Mouse (Mus musculus) B cell, adult 2 months (primary cell): Measurements from ENCODE around the gene Gm10197.

ENCODE experiments used
- DNase-seq, 2 experiments: peaks; one replicate each; pipeline ENCODE4 v3.0.0; 2022

The Gm10197 gene

DNA sequence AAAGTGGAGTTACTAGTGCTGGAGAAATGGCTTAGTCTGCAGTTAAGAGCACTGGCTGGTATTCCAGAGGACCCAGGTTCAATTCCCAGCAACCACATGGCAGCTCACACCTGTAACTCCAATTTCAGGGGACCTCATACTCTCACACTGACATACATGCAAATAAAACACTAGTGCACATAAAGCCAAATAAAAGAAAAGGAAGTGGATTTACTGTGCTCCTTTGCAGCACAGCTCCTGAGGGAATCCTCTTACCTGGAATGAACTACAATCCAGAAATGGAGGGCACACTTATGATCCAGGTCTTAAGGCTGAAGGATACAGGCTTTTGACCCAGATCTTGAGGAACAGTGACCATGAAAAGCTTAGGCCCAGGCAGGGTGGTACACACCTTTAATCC is 22.1 kb upstream of the Gm10197 start:
- DNase-seq = no peak

DNA sequence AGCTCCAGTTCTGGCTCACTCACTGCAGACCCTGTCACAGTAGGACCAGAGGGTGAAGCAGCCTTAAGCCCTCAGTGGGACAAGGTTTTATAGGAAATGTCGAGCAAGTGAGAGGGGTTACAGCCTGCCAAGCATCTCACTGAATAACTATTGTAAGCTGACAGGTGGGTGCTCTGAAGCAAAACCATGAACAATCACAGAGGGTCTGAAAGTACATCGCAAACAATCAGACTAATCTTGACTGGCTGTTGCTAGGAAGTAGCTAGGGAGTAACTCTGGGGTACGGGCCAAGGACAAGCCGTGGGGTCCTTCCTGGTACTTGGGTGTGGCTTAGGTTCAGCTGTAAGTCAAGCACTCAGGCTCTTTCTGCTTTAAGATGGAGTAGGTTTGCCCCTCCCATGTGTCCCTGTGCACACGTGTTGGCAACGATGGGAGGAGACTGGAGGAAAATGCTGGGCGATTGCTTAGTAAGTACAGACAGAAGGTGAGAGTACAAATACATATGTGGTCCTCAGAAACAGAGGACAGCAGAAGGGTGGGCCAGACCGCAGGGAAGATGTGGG is 21.3 kb upstream of the Gm10197 start:
- DNase-seq = no peak

DNA sequence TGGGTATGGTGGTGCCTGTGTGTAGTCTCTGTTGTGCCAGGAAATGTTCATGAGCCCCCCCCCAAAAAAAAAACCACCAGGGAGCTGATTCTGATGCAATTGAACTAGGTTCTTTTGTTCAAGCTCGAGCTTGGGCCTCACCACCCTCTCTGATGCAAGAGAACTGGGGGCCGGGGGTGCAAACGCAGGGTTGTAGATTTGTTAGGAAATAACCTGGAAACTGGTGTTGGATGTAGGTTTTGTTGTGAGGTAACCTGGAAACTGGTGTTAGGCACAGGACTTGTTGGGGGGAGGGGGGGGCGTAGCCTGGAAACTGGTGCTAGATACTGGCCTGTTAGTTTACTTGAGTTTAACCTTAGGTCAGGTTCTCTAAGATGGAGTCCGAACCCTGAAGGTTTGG is 20.2 kb upstream of the Gm10197 start:
- DNase-seq = no peak

DNA sequence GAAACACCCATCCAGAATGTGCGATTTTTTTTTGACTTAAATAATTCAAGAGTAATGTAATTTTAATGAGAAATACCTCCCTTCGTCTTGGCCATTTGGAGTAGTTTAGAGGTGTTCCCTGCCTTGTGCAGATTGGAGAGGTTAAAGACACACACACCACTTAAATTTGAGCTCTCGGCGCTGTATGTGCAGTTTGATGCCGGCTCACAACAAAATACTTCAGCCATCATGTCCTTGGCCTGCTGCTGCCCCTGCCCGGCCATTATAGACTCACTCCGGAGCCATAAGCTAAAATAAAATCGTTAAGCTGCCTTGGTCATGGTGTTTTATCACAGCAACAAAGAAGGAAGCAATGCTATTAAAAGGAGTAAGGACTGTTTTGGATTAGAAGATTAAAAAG is 19.8 kb upstream of the Gm10197 start:
- DNase-seq = no peak

GRCm38 (mm10) chr19:53390495-53391007 is 19.0 kb upstream of the Gm10197 start, which contains the start of gene Smndc1:
Smndc1 (minus strand) TSS chr19:53390578.
- DNase-seq = peak; percentile 98 to 99

DNA sequence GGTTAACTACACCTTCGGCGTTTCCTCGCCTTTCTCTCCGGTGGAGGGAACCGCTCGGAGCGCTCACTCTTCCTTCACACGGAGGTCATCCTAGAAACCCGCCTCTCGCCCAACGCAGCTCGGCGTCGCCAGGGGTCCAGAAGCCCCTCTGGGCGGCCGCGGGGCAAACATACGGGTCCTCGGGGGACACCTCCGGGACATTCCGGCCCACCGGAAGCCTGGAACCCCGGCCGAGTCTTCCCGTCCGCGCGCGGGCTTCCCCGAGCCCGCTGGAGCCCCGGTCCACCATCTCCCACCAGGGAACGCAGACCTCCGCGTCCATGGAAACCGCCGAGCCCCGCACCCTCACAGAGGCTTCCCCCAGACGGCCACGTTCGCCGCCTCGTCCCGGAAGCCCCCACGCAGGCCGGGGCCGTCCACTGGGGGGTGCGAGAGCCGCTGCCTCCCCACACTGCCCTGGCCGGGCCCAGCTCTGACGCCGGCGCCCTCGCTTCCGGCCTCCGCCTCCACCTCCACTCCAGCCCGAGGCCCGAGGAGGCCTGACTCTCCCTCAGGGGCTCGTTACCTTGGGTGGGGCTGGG is 18.4 kb upstream of the Gm10197 start:
- peak; percentile 77 to 82 for DNase-seq

- DNase-seq = no peak
Observed at GRCm38 (mm10) chr19:53389417-53389816, 17.9 kb upstream of the Gm10197 start.

GRCm38 (mm10) chr19:53383336-53383735 is 11.8 kb upstream of the Gm10197 start:
- DNase-seq = no peak

GRCm38 (mm10) chr19:53378421-53378820 is 6.9 kb upstream of the Gm10197 start:
- no peak for DNase-seq

DNA sequence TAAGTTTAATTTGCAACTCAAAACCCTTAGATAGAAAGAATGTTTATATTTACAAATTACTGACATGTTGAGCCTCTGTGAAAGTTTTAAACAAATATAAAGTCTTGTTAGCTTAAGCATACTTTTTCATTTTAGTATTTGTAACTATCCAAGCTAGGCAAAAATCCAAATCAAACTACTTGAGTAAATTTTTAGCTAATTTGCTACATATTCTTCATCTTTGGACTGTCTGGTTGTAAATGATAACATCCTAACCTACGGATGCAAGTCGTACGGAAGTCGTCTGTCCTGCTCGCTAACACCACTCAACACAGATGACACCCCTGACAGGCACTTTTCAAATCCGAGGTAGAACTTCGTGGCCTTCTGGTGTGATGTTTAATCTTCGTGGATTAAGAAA is 6.1 kb upstream of the Gm10197 start:
- no peak for DNase-seq

GRCm38 (mm10) chr19:53375816-53376215 is 4.2 kb upstream of the Gm10197 start:
- no peak for DNase-seq

DNA sequence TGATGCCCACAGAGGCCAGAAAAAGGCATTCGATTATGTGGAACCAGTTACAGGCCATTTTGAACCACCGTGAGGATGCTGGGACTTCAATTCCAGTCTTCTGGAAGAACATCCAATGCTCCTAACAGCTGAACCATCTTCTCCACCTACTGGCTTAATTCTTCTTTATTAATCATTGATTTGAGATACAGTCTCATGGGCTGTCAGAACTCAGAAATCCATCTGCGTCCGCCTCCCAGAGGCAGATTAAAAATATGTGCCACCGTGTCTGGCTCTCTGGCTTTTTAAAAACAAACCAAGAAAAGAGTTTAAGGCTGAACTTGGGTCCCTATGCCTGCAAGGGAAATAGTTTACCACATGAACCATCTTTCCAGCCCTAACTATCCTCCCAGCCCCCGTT is 3.7 kb upstream of the Gm10197 start:
- DNase-seq = no peak

DNA sequence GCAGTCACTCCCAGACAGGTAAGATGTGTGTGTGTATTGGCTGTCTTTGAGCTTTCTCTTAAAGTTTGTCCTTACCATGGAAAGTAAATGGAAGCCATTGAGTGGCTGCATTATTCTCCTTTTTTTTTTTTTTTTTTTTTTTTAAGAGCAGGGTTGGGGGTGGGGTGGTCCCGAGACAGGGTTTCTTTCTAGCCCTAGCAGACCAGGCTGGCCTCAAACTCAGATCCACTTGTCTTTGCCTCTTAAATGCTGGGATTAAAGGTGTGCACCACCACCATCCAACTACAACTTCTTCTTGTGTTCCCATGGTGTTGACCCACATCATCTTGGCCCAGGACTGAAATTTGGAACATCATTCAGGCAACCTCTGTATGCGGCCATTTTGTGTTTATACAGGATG is 2.0 kb upstream of the Gm10197 start:
- DNase-seq = no peak

DNA sequence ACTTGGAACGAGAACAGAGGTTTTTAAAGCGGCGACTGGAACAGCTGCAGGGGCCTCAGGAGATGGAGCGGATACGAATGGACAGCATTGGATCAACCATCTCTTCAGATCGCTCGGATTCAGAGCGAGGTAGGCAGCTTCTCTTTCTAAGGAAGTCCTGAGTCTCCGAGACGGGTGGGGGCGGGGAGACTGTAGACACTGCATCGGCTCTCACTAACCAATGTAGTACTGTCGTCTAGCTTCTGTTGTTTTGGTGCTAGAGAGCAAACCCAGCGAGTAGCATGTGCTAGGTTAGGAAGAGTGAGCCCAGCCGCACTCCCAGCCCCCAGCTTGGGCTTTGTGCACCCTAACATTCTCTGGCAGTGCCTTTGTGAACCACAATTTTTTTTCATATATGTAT is 1.3 kb downstream of the Gm10197 start:
- no peak for DNase-seq

DNA sequence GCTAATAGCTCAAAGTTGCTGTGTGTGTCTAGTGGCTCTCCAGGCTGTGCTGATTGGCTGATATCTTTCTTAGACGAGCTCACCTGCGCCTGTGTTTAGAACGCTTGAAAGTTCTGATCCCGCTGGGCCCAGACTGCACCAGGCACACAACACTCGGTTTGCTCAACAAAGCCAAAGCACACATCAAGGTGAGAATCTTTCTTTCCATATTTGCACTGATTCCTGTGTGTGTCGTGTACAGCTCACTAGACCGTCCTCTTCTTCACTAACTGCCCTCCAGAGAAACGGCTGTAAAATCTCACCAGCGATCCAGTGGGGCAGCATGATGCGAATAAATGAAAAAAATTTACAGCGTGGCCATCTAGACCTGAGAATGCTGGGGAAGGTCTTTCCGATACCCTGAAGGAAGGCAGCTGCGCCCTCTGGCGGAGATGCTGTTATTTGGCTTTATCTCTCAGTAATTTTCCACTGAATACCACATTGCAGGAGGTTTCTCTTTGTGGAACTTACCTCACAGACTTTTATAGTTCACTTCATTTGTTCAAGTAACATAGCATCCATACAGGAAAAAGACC is 2.0 kb downstream of the Gm10197 start:
- DNase-seq = peak; percentile 78 to 80

GRCm38 (mm10) chr19:53366881-53367280 is 4.7 kb downstream of the Gm10197 start:
- no peak for DNase-seq

DNA sequence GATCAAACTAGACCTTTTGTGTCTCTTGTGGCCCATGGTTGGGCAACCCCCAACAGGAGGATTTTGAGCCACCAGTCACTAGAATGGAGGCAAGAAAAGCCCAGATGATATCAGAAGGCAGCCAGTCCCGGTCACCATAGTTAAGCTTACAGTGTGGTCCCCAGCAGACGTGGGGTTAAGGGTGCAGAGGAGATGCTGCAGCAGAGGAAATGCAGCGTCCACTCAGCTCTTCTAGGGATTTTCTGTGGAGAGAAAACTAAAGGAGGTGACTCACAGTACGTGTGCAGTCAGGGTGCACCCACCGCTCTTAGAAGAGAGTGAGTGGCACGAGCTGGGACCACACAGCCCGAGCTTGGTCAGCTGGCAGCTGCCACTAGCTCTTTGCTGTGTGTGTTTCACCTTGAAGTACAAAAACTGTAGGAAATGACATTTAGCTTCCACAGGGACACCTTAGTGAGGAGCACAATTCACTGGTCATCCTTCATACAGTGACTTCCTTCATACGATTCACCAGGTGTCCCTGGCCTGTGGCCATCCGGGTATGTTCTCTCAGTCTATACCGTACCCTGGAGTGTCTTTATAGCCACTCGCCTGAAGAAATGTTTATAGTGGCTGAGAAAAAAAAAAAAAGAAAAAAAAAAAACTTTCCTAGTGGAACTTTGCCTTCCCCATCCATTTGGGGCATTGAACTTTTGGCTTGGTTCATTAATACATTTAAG is 5.3 kb downstream of the Gm10197 start:
- no peak for DNase-seq

GRCm38 (mm10) chr19:53364963-53365362 is 6.6 kb downstream of the Gm10197 start:
- no peak for DNase-seq

- no peak for DNase-seq
Observed at GRCm38 (mm10) chr19:53364551-53364950, 7.0 kb downstream of the Gm10197 start.

DNA sequence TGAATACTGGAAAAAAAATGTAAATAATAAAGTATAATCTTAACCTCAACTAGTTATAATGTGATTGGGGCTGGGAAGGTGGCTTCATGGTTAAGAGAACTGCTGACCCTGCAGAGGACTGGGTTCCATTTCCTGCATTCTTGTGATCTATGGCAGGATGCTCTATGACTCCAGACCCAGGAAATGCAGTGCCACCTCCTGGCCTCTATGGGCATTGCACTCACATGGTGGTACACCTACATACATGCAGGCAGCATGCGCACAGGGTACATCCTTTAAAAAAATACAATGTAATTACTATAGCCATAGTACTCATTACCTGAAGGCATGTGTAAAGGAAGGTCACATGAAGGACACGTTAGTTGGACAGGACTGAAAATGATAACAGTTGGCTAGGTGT is 8.6 kb downstream of the Gm10197 start:
- peak; percentile 54 to 60 for DNase-seq

DNA sequence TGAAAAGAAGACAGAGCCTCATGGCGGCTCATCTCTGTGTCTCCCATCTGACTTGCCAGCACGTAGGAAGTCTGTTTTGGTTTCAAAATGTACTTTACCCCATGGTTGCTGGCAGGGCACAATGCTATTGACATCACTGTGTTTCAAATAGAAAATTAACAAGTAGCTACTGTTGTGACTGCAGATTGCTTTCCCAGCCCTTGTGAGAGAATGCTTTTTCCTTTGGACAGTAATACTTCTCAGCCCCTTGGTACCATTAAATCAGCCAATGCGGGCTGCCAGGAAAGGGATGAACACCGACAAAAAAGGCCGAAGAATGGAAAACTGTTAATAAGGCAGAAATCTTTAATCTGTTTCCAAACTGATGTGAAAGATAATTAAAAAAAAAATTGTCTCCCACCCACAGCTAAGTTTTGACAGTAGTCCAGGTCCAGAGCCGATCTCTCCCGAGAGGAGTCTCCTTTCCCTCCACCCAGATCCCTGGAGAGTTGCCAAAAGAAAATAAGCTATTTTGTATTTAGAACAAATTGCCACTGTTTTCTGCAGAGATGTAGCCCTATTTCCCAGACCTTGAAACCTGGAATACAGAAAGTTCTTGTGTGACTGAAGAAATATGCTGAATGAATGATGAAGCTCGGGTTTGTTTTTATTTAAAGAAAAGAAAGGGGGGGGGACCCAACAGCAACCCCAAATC is 11.2 kb downstream of the Gm10197 start:
- no peak for DNase-seq

DNA sequence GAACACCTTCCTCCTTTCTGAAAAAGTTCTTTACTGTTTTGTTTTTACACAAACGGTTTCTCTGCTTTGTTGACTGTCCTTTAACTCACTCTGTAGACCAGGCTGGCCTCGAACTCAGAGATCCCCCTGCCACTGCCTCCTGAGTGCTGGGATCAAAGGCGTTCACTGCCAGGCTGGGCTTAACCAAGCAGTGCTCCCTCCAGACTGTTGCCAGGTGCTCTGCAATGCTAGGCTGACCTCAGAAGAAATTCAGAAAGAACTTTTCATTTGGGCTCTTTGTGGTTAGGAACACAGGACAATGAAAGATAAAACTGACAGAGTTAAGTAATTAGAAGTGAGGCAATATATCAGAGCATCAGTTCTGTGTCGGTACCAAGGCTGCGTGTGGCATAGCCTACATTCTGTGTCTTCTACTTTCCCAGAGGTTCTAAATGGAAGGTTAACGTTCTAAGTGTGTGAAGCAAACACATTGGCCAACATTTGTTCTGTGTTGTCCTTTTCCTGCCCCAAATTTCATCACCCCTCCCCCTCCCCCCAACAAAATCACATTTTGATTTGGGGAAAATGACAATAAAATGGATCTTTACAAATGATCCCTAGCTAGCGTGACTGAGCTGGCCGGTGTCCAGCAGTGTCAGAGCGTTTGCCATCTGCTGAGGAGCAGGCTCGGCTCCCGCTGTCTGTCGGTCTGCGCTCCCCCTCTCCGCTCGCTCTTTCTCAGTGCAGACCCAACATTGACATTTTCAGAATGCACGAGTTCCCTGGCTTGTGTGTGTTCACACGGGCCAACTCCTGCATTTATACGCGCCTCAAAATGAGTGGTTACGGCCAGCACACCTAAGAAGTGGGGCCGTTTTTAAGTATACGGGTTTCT is 12.2 kb downstream of the Gm10197 start:
- no peak for DNase-seq
